Mouse (Mus musculus) naive thymus-derived CD4-positive, alpha-beta T cell, adult 5 months (primary cell): ENCODE results near the gene Cyp2d22. TPM values are rescaled to one million over a fixed set of nuclear protein-coding genes. Genes with fewer than 3 reads are reported as not detected.

Experiments used
- polyA plus RNA-seq: library from polyadenylated mRNA; unstranded; fragments of 100-300 nt; shearing (Covaris generic); gene quantifications from one replicate; pipeline ENCODE4 v1.2.1, GENCODE M21; 2017

Cyp2d22 gene
- 38.3 TPM for polyA plus RNA-seq

DNA sequence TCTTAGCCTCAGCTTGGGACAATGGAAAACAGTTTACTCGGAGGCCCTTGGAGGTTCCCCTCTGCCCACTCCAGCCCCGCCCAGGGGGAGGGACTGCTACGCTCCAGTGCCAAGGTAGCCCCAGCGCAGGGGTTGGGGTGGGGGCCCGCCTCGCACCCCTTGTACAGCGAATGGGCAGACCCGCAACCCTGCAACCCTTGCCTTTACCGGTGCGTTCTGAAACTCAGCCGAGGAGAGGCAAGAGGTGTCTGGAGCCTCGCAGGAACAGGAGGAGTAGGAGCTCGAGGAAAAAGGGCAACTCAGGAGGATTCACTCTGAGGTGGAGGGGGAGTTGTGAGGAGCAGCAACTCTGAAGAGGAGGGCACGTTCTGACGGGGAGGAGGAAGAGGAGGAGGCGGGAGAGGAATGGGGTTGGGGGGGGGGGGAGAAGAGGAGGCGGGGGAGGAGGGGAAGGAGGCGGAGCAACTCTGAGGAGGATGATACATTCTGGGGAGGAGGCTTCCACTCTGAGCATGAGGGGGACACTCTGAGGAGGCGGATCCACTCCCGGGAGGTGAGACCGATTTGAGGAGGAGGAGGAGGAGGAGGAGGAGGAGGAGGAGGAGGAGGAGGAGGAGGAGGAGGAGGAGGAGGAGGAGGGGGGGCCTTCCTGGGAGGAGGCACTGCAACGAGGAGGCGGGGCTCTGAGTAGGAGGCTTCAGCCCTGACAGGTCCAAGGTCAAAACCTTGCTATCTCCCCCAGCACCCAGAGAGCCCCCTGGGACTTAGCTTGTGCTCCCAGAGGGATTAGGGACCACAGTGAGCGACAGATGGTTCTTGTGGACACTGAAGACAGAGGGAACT is at the start of gene Cyp2d22:
Gene Cyp2d22, minus strand, starts transcription at position 390 of the 843 bp plus-strand sequence.

DNA sequence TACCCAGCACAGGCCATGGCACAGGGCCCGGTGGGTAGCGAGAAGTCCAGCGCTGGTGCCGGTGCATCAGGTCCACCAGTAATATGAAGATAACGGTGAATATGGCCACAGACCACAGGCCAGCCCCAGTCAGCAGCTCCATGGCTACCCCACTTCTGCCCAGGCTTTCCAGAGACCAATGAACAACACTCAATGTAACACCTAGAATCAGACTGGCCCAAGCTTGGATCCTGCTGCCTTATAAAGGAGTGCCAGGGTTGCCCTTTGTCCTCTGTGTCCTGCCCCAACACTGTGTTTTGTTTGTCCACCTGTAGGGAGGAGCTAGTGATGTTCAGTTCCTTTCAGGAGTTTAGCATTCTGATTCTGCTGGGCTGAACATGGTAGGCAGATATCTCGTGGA is 26.9 kb upstream of the Cyp2d22 start, which contains the start of gene Cyp2d10:
Gene Cyp2d10, minus strand, starts transcription at position 215 of the 400 bp plus-strand sequence.

DNA sequence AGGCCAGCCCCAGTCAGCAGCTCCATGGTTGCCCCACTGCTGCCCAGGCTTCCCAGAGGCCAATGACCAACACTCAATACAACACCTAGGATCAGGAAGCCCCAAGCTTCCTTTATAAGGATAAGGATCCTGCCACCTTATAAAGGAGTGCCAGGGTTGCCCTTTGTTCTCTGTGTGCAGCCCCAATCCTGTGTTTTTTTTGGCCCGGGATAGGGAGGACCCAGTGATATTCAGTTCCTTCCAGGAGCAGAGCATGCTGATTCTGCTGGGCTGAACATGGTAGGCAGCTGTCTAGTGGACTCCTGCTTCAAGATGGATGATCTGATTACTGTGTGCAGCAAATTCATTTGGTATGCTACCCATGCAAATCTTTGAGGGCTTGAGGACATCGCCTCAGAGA is 13.9 kb upstream of the Cyp2d22 start, which contains the start of gene Cyp2d11:
Gene Cyp2d11, minus strand, starts transcription at position 101 of the 400 bp plus-strand sequence.

DNA sequence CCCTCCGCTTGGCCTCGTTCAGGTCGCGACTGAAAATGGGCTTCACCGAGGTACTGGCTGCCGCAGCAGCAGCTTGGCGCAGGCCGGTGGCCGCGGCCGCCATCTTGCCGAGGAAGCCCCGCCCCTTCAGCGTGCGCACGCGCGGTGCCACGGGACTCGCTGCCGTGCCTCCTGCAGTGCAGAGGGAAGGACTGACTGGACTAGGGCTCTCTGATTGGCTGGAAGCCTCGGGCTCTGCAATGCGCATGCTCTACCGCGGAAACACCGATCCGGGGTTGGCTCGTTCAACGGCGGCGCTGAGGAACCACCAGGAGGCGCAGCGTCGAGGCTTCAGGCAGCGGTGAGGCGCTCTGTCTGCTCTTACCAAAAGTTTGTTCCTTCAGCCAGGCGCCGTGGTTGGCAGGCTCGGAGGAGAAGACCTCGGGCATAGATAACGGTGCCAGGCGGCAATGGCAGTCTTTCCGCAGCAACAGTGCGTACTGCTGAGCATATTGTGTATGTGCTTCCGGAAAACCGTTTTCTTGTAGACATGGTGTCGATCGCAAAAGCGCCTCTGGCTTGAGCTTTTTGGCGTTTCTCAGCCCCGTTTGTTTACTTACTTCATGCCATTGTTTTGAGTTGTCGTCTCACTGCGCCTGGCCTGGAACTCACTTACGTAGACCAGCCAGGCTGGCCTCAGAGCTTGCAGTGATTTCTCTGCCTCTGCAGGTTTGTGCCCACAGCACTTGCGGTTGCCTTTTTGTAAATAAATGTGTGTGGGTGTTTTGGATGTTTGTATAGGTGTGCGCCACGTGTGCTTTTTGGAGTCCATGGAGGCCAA is 25.7 kb downstream of the Cyp2d22 start, which contains the start of gene Ndufa6:
Gene Ndufa6, minus strand, starts transcription at position 197 of the 820 bp plus-strand sequence.

DNA sequence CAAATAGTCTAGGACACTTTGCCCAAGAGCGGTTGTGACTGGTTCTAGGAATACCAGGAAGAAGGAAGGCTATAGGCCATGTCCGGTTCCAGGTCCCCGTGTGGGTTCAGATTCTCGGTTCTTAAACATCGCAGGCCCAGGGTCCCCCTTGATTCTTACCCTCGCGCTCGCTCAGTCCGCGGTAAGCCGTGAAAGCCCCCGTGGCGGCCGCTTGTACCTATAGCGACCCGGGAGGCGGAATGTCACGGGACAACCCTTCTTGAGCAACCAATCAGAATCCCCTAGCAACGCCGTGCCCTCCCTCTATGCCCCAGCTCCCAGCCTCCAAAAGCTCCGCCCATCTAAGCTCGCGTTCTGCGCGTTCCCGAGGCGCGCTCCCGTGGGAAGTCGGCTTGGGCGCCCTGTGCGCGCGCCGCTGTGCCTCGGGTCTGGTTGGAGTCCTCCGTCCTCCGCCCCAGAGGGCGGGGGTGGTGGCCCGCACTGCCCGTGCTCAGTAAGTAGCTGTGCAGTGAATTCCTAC is 41.4 kb downstream of the Cyp2d22 start, which contains the start of the genes Naga, Pheta2 and Smdt1:
Gene Naga, minus strand, starts transcription at position 333 of the 520 bp plus-strand sequence.
Gene Pheta2, plus strand, starts transcription at position 350 of the 520 bp plus-strand sequence.
Gene Smdt1, plus strand, starts transcription at position 367 of the 520 bp plus-strand sequence.

Other genes with a start within 250 kb of the Cyp2d22 start
- gene Srebf2, start 233.1 kb downstream of the Cyp2d22 start, polyA plus RNA-seq: 196 TPM
- 0.44 TPM for gene Shisa8, start 167.4 kb downstream of the Cyp2d22 start, polyA plus RNA-seq
- 0.77 TPM for gene Tnfrsf13c, start 155.9 kb downstream of the Cyp2d22 start, polyA plus RNA-seq
- 3.2 TPM for gene Cenpm, start 135.5 kb downstream of the Cyp2d22 start, polyA plus RNA-seq
- gene 1500009C09Rik, start 127.9 kb downstream of the Cyp2d22 start, polyA plus RNA-seq: not detected
- not detected for gene Sept3, start 105.4 kb downstream of the Cyp2d22 start, polyA plus RNA-seq
- not detected for gene Wbp2nl, start 81.3 kb downstream of the Cyp2d22 start, polyA plus RNA-seq
- 23.9 TPM for gene Naga, start 41.3 kb downstream of the Cyp2d22 start, polyA plus RNA-seq
- gene Pheta2, start 41.3 kb downstream of the Cyp2d22 start, polyA plus RNA-seq: 0.44 TPM
- gene Smdt1, start 41.3 kb downstream of the Cyp2d22 start, polyA plus RNA-seq: 170 TPM
- 347 TPM for gene Ndufa6, start 25.9 kb downstream of the Cyp2d22 start, polyA plus RNA-seq
- gene Cyp2d11, start 13.8 kb upstream of the Cyp2d22 start, polyA plus RNA-seq: not detected
- not detected for gene Cyp2d10, start 26.9 kb upstream of the Cyp2d22 start, polyA plus RNA-seq
- not detected for gene Cyp2d9, start 53.2 kb upstream of the Cyp2d22 start, polyA plus RNA-seq
- not detected for gene Cyp2d12, start 174.8 kb upstream of the Cyp2d22 start, polyA plus RNA-seq
- not detected for gene Cyp2d34, start 240.7 kb upstream of the Cyp2d22 start, polyA plus RNA-seq